Mouse (Mus musculus): ENCODE results near the gene Ninj2.

Ninj2 gene

DNA sequence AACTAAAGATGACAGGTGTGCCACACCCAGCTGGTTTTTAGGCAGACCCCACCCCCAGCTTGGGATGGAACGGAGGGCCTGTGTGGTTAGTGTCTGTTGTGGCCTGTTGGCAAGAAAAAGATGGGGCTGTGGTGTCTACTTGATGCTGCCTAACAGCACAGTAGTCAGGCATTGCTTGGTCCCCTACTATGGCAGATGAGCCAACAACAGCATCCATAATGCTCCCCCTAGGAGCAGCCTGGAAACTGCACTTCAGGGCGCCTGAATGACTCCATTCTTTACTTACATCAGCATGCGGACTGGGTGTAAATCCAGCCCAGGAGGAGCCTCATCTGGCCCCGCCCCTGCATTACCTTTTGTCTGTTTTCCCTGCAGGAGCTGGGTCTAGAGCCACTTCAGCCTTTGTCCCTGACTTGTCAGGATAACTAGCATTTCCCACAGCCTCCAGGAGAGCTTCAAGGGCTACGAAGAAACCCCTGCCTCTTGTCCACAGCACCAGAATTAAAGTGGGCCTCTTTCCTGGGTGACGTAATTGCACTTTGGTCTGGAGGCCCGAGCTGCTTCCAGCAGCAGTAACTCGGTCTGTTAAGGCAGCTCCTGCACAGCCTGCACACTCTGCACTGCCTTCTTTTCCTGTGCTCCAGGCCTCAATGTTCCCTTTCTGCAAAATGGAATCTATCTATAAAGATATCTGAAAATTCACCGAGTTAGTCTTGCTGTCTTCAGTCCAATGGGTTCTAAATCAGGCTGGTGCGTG lies 106.7 kb downstream of the Ninj2 start:
- no peak for DNase-seq (ENCODE audit: low spot score in 2 of 2)

DNA sequence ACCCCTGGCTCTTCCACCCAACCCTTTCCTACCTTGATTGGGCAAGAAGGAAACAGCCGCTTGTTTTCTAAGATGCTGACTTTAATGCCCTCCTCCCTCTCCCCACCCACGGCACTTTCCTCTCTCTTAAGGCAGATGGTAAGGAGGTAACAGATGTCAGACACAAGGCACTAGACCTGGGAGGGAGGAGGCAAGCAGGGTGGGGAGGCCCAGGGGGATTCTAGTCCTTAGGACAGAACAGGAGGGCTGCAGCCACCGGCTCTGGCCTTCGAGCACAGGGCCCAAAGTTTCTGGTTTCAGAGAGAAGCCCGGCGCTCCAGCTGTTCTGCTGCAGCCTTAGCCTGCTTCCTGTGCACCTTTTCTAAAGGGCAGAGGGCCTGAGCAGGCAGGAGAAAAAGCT lies 108.8 kb downstream of the Ninj2 start:
- no peak for DNase-seq (ENCODE audit: low spot score in 2 of 2)

DNA sequence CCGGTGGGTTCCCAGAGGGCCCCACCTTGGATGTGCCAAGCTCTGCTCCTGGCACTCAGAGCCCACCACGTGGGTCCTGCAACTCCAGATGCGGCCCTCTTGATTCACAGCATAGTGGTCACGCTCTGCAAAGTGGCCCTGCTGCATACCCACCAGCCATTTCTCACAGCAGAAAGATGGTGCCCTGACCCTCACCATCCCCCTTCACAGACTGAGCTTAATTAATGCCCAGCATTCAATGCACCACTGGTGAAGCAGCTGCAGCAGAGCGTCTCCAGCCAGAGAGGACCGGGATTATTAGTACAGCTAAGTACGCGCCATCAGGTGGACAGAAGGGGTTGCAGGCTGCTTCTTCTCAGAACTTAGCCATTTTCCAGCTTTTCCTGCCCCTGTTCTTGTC lies 109.3 kb downstream of the Ninj2 start:
- no peak for DNase-seq (ENCODE audit: low spot score in 2 of 2)

DNA sequence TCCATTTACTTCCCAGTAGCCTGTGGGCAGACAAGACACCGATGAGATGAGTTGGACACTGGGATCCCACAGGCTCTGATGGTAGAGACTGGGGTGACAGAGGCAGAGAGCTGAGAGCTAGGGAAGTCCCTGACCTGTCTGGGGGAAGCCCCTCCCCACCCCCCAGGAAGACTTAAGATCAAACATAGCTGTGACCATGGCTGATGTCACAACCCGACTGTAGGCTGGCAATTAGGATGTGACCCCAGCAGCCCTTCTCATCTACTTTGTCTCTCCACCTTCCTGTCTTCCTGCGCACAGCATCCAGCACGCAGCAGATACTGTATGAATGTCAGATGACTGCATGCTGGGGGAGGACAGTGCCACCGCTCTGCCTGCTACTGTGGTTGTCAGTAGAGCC lies 113.4 kb downstream of the Ninj2 start:
- DNase-seq (ENCODE audit: low spot score in 2 of 2), result peak in 1 of 2 experiments; percentile 24

DNA sequence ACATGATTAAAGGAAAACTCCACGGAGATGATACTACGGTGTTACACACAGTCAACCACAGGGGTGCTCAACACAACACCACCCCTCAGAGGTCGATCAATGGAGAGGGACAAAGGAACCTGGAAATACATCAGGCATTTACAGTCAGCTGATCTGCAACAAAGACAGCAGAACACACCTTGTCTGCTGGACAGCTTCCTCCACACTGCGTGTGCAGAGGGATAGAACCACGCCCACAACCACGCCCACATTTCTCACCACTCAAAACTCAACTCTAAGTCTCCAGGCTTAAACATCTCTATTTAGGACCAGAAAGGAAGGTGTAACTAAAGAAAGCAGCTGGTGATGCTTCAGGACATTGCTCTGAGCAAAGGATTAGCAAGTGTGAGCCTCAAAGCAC lies 118.4 kb downstream of the Ninj2 start:
- DNase-seq (ENCODE audit: low spot score in 2 of 2), result no peak

DNA sequence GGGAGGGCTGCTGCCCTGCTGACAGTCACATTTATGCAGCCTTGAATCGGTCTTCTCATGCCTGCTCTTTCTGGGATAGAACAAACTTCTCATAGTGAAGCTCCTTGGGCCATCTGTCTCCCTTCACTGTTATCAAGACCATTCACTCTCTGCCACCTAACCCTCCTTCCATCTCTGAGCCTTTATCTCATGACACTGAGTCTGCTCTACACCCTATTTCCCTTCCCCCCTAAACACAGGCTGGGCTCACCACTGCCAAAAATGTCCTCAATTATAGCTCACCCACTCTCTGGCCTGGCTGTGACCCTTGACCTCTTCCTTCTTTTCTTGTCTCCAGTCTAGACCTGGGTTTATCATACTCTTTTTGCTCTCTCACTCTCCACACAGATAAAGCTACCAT lies 123.6 kb downstream of the Ninj2 start:
- no peak for DNase-seq (ENCODE audit: low spot score in 2 of 2)

DNA sequence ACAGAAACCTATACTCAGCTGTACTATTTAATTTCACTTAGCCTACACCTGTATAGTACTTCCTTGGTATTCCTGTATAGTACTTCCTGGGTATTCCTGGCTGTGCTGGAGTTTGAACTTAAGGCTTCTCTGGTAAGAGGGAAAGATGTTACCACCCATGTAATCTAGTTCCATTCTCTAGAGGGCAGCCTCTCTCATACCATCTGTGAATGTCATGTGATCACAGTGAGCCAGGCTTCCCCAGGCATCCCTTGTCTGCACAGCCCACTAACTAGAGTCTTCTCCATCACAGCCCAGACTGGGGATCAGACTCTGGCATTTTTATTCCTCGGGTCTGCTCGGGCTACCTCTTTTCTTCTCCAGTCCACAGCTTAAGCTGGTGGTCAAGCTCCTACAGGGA lies 126.1 kb downstream of the Ninj2 start:
- no peak for DNase-seq (ENCODE audit: low spot score in 2 of 2)

DNA sequence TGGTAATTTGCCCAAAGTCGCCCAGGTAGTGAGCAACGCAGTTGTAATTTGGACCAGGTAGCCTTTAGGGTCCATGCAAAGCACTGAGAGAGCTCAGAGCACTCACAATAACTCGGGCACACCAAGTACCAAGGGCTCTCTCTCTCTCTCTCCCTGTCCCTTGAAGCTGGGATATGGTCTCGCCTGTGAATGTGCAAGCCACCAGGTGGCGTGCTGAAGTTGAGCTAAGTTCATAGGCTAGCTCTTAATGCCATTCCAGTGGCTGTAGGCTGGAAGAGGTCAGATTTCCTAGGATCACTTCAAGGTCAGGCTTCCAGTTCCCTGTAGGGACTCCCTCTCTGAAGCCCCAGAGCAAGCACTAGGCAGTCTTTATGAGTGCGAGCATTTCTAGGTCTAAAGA lies 129.5 kb downstream of the Ninj2 start:
- DNase-seq (ENCODE audit: low spot score in 2 of 2), result no peak

DNA sequence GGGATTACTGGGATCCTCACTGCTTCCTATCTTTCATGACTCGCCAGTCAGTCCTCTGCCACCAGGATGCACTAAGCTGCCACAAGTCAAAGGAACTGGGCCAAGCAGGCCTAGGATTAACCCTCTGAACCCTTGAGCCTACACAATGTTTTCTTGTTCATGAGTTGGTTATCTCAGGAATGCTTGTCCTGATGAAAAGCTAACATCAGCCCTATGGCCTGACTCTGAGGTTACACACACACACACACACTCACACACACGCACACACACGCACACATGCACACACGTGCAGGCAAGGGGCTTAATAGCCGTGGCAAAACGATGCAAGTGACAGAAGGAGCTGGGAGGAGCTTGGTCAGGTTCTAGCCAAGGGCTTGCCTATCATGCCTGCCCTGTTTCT lies 132.2 kb downstream of the Ninj2 start:
- DNase-seq (ENCODE audit: low spot score in 2 of 2), result no peak

DNA sequence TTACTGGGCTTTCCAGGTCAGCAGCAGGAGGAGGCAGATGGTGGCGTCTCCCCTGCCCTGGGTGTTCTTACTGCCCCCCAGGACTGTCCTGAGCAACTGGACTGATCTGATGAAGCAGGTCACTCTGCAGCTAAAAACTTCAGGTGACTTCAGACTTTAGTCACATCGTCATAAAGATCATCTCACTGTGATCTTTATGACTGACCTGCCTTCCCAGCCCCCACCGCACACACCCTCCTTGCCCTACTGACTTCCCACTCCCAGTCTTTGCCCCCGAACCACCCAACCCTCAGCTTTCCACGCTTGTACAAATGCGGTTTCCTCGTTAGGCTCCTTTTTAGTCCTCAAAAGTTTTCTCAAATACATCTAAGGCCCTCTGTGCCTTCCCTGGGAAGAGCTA lies 133.9 kb downstream of the Ninj2 start:
- DNase-seq (ENCODE audit: low spot score in 2 of 2), result no peak

DNA sequence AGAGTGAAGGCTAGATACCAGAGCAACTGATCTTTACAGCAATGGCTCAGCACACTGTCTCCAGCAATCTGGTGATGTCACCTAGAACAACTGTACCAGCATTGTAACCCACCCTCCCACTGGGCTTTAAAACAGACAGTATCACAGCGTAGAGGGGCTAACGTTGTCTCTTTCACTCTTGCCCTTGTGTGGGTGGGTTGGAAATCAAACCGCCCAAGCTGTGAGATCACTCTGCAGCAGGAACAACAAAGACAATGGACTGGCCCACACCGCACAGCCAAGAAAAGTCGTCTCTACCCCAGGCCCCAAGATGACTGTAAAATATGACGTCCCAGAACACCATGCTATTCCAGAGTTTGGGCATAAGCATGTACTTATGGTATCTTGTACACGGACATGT lies 136.7 kb downstream of the Ninj2 start:
- no peak for DNase-seq (ENCODE audit: low spot score in 2 of 2)

DNA sequence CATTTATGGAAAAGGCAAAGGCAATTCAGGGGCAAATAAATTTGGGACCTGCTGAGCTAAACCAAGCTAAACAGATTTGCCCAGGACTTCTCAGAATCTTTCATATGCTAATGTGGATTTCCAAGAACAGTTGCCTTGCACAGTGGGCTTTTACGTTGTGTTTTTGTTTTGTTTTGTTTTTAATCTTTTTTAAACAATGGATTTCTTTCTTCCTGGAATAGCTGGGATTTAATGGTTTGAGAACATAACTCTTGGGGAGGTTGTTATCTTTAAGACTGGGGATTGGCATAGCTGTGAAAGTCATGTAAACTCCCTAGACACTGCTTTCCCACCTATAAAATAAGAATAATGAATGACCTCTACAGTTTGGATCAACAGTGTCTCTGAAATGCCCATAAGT lies 137.3 kb downstream of the Ninj2 start:
- DNase-seq (ENCODE audit: low spot score in 2 of 2), result no peak

DNA sequence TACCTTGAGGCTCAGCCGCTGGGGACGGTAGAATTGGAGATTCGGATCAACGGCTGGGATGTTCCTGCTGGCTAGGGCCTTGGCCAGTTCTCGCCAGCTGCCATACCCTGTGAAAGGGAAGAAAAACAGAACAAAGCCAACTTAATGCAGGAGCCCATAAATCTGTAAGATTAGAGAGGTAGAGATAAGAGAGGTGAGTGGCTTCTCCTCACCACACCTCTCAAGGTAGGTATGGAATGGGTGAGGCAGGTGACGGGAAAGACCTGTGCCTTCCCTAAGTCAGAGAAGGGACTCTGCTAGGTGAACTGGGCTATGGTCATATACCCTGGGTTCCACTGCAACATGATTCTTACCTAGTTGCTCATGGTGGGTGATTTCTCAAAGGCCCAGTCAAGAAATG lies 139.7 kb downstream of the Ninj2 start:
- DNase-seq (ENCODE audit: low spot score in 2 of 2), result no peak

DNA sequence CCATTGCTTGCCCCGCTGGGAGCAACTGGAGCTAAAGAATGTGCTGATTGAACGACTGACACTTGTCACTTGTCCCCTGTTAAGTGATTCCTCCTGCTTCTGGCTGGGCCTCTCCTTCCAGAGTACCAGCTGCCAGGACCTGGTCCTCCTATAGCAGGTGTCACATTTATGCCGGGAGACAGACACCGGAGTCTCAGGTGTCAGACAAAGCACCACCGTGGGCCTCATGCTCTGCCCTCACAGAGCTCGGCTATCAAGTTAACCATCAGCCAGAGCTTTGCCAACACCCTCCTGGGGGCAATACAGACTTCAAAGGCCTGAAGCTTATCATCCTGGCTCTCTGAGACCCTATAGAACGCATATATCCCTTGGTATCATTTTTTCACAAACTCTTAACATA lies 142.7 kb downstream of the Ninj2 start:
- no peak for DNase-seq (ENCODE audit: low spot score in 2 of 2)

DNA sequence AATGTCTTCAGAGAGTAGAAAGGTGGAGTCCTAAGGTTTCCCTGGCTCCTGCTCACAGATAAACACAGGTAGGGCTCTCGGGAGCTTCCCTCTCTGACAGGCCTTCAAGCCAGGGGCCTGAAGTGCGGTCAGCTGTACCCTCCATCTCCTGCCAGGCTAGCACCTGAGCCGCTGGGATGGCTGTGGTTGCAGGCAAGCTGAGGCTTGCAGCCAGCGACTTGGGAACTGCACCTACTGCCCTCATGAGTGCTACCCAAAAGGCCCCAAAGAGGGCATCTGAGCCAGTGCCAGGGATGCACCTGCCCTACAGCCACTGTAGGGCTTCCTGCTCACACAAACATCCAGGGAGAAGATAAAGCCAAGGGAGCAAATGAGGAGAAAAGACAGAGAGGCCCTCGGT lies 147.3 kb downstream of the Ninj2 start:
- DNase-seq (ENCODE audit: low spot score in 2 of 2), result no peak

DNA sequence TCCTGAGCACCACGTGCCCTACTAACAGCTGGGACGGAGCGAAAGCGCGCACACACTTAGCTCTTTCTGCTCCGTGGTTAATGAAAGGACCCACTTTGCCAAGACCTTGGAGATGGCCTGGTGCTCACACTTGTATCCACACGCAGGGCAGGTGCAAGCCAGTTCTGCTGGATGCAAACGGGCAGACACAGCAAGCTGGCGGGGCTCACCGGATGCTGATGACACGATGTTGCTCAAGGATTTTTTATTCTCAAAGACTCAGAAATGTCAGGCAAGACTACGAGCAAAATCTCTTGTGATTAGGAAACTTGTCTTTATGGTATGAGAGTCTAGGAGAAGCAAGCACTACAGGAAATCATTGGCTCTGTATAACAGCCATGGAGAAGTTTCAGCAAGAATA lies 148.3 kb downstream of the Ninj2 start:
- DNase-seq (ENCODE audit: low spot score in 2 of 2), result no peak

DNA sequence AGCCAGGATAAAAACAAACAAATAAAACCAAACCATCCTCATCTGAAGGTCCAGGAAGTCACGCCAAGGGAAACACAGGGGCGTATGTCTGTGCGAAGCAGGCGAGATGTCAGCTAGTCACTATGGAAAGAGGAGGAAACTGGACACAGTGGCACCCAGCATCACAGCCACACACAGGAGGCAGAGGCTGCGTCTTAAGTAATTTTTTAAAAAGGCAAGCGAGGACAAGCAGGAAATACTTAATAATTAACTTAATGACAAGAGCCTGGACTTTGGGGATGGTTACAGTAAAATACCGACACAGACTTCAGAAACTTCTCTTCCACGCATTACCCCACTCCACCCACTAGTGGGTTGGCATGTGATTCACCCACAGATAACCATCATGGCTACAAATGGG lies 149.4 kb downstream of the Ninj2 start:
- no peak for DNase-seq (ENCODE audit: low spot score in 2 of 2)

DNA sequence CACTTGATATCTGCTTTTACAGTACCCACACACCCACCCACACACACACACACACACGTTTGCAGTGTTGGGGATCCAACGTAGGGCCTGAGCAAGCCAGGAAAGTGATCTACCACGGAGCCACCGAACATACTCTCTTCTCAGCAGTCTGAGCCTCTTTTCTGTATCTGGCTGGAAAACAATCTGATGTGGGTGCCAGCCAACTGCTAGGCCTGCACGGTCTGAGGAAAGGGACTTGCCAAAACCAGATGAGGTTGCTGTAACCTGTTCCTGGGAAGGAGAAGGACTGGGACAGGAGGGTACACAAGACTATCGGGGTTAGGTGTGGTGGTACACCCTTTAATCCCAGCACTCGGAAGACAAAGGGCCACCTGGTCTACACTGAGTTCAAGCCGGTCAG lies 150.1 kb downstream of the Ninj2 start:
- DNase-seq (ENCODE audit: low spot score in 2 of 2), result no peak

DNA sequence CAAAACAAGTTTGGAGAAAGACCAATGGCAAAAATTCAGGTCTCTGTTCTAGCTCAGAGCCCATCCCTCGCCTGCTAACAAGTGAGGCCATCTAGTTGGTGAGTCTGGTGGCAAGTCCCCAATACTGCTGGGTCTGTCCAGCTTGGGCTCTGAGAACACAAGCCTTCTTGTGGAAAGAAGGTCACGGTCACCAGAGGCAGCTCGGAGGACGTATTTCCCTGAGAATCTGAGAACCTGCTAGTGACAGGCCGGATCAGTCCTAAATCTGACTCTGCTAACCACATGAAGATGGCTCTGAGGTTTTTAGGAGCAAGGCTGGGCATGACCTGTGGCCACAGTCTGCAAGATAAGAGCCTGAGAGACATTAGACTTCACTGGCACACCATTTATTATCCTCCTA lies 153.5 kb downstream of the Ninj2 start:
- DNase-seq (ENCODE audit: low spot score in 2 of 2), result no peak

DNA sequence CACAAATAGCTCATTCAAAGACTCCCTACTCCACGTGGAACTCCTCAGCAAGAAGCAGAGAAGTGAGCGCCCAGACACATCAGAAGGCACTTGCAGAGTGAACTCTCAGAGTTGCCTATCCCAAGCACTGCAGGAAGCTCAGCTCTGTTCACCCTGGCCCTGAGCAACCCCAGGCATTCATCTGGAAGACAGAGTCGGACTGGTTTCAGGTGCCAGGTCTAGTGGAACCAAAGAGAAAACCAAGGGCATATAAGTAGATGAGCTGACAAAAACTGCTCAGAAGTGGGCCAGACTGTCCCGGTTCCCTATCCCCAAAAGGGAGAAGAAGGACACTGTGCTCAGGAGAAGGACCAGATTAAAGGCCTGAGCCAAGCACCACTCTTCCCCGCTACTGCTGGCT lies 156.7 kb downstream of the Ninj2 start:
- DNase-seq (ENCODE audit: low spot score in 2 of 2), result no peak
